Mouse (Mus musculus) CH12.LX (cell line): ENCODE data around the gene Ccr1l1. TPM values are rescaled to one million over a fixed set of nuclear protein-coding genes. Genes with fewer than 3 reads are reported as not detected.
A peak's percentile ranks its signal among the peaks of the same experiment; 100 is the strongest.

ENCODE experiments used
- DNase-seq: peaks from one replicate; pipeline ENCODE4 v3.0.0-alpha.2; 2013; ENCODE audit errors: extremely low read depth
- H3K27ac ChIP-seq: 2 replicates; pipeline ENCODE4 v1.5.1; 2012; ENCODE audit warnings: low read depth, mild to moderate bottlenecking, control low read depth, moderate library complexity; ENCODE audit not compliant: insufficient read depth
- H3K27me3 ChIP-seq: replicated peaks from 2 replicates; pipeline ENCODE3; 2012; ENCODE audit warnings: inconsistent platforms
- H3K36me3 ChIP-seq, 2 experiments: replicated peaks in 1 of 2; 2 replicates each; pipeline versions ENCODE3 to v1.6.1; 2012; ENCODE audit warnings: inconsistent platforms in 1 of 2, low read length in 1 of 2, mild to moderate bottlenecking in 1 of 2, mixed read lengths in 1 of 2, moderate library complexity in 1 of 2; ENCODE audit not compliant: control insufficient read depth in 1 of 2, insufficient read depth in 1 of 2
- H3K4me1 ChIP-seq, 2 experiments: 2 replicates each; pipeline ENCODE4 v1.6.1; 2012; ENCODE audit warnings: inconsistent platforms in 1 of 2, moderate library complexity in 1 of 2; ENCODE audit not compliant: insufficient read depth in 2 of 2, control insufficient read depth in 1 of 2
- H3K4me2 ChIP-seq: 2 replicates; pipeline ENCODE4 v1.6.1; 2012; ENCODE audit warnings: low read depth, mild to moderate bottlenecking, control low read depth; ENCODE audit not compliant: poor library complexity, insufficient read depth, severe bottlenecking
- H3K4me3 ChIP-seq, 3 experiments: fragments of 150-350 bp in 1 of 3; sonication (generic) in 1 of 3; replicated peaks in 1 of 3; 2 replicates each; pipeline versions ENCODE3 to v1.5.1; 2011 to 2012; ENCODE audit warnings: low read depth in 2 of 3, low read length in 2 of 3, mild to moderate bottlenecking in 2 of 3, moderate library complexity in 2 of 3, control low read depth in 1 of 3, improper control_type of control experiment in 1 of 3, inconsistent platforms in 1 of 3, mixed read lengths in 1 of 3; ENCODE audit not compliant: poor library complexity in 1 of 3
- H3K79me2 ChIP-seq: replicated peaks from 2 replicates; pipeline ENCODE4 v1.6.1; 2012; ENCODE audit warnings: mild to moderate bottlenecking, moderate library complexity; ENCODE audit not compliant: control insufficient read depth, poor library complexity, insufficient read depth, severe bottlenecking; ENCODE audit errors: extremely low read depth
- H3K9ac ChIP-seq: 2 replicates; pipeline ENCODE4 v1.6.1; 2012; ENCODE audit warnings: low read depth, mild to moderate bottlenecking, control low read depth, moderate library complexity; ENCODE audit not compliant: insufficient read depth
- H3K9me3 ChIP-seq: replicated peaks from 2 replicates; pipeline ENCODE3; 2012; ENCODE audit warnings: low read length, inconsistent platforms, mixed read lengths
- BHLHE40 ChIP-seq: IDR thresholded peaks from 2 replicates; pipeline ENCODE4 v1.6.1; 2011; ENCODE audit warnings: mild to moderate bottlenecking, low read depth, low read length, improper control_type of control experiment
- CHD1 ChIP-seq: IDR thresholded peaks from 2 replicates; pipeline ENCODE4 v1.6.1; 2012; ENCODE audit warnings: low read depth, low read length, improper control_type of control experiment, inconsistent platforms
- CHD2 ChIP-seq: IDR thresholded peaks from 2 replicates; pipeline ENCODE4 v1.6.1; 2011; ENCODE audit warnings: low read length, improper control_type of control experiment
- CTCF ChIP-seq, 2 experiments: IDR thresholded peaks in 1 of 2; conservative IDR thresholded peaks in 1 of 2; 2 replicates each; pipeline ENCODE4 v1.5.1; 2011 to 2012; ENCODE audit warnings: low read depth in 2 of 2, low read length in 2 of 2, improper control_type of control experiment in 1 of 2, inconsistent platforms in 1 of 2, mild to moderate bottlenecking in 1 of 2, moderate library complexity in 1 of 2
- E2F4 ChIP-seq: IDR thresholded peaks from 2 replicates; pipeline ENCODE4 v1.6.1; 2011; ENCODE audit warnings: low read depth, low read length, improper control_type of control experiment; ENCODE audit not compliant: insufficient replicate concordance
- ELF1 ChIP-seq: IDR thresholded peaks from 2 replicates; pipeline ENCODE4 v1.6.1; 2014; ENCODE audit warnings: low read depth, mild to moderate bottlenecking, inconsistent platforms, low read length, improper control_type of control experiment
- EP300 ChIP-seq: IDR thresholded peaks from 2 replicates; pipeline ENCODE4 v1.6.1; 2011; ENCODE audit warnings: low read length, improper control_type of control experiment
- ETS1 ChIP-seq: conservative IDR thresholded peaks from 2 replicates; pipeline ENCODE4 v1.6.1; 2012; ENCODE audit warnings: low read depth, mild to moderate bottlenecking, inconsistent platforms, low read length, improper control_type of control experiment, moderate library complexity
- GABPA ChIP-seq: IDR thresholded peaks from 2 replicates; pipeline ENCODE4 v1.6.1; 2012; ENCODE audit warnings: low read depth, low read length, improper control_type of control experiment, inconsistent platforms; ENCODE audit not compliant: insufficient replicate concordance
- HCFC1 ChIP-seq: IDR thresholded peaks from 2 replicates; pipeline ENCODE4 v1.6.1; 2012; ENCODE audit warnings: low read depth, mild to moderate bottlenecking, inconsistent platforms, low read length, improper control_type of control experiment
- IRF4 ChIP-seq: IDR thresholded peaks from 2 replicates; pipeline ENCODE4 v1.6.1; 2014; ENCODE audit warnings: low read depth, mild to moderate bottlenecking, inconsistent platforms, low read length, improper control_type of control experiment
- JUN ChIP-seq: IDR thresholded peaks from 2 replicates; pipeline ENCODE4 v1.6.1; 2011; ENCODE audit warnings: low read depth, mild to moderate bottlenecking, low read length, improper control_type of control experiment, moderate library complexity; ENCODE audit not compliant: insufficient read depth
- JUND ChIP-seq: conservative IDR thresholded peaks from 2 replicates; pipeline ENCODE4 v1.6.1; 2011; ENCODE audit warnings: low read depth, low read length, improper control_type of control experiment
- KAT2A ChIP-seq: IDR thresholded peaks from 2 replicates; pipeline ENCODE4 v1.6.1; 2012; ENCODE audit warnings: low read length, improper control_type of control experiment, inconsistent platforms; ENCODE audit not compliant: insufficient replicate concordance
- MAFK ChIP-seq: IDR thresholded peaks from 2 replicates; pipeline ENCODE4 v1.6.1; 2011; ENCODE audit warnings: low read length, improper control_type of control experiment; ENCODE audit not compliant: insufficient replicate concordance
- MAX ChIP-seq: IDR thresholded peaks from 2 replicates; pipeline ENCODE4 v1.6.1; 2011; ENCODE audit warnings: low read length, improper control_type of control experiment
- MAZ ChIP-seq: IDR thresholded peaks from 2 replicates; pipeline ENCODE4 v1.6.1; 2012; ENCODE audit warnings: low read depth, mild to moderate bottlenecking, inconsistent platforms, low read length, improper control_type of control experiment, moderate library complexity
- MEF2A ChIP-seq: IDR thresholded peaks from 2 replicates; pipeline ENCODE4 v1.6.1; 2014; ENCODE audit warnings: low read depth, mild to moderate bottlenecking, inconsistent platforms, low read length, improper control_type of control experiment, borderline replicate concordance
- MXI1 ChIP-seq: IDR thresholded peaks from 2 replicates; pipeline ENCODE4 v1.6.1; 2011; ENCODE audit warnings: mild to moderate bottlenecking, low read depth, low read length, improper control_type of control experiment
- MYC ChIP-seq: IDR thresholded peaks from 2 replicates; pipeline ENCODE4 v1.6.1; 2011; ENCODE audit warnings: low read depth, mild to moderate bottlenecking, improper control_type of control experiment, low read length
- NELFE ChIP-seq: IDR thresholded peaks from 2 replicates; pipeline ENCODE4 v1.6.1; 2011; ENCODE audit warnings: low read depth, low read length, improper control_type of control experiment
- NRF1 ChIP-seq: IDR thresholded peaks from 2 replicates; pipeline ENCODE4 v1.6.1; 2014; ENCODE audit warnings: low read depth, mild to moderate bottlenecking, inconsistent platforms, low read length, improper control_type of control experiment, moderate library complexity
- PAX5 ChIP-seq: IDR thresholded peaks from 2 replicates; pipeline ENCODE4 v1.6.1; 2012; ENCODE audit warnings: low read length, inconsistent platforms, mixed read lengths
- POLR2A ChIP-seq: IDR thresholded peaks from 2 replicates; pipeline ENCODE4 v1.6.1; 2011; ENCODE audit warnings: low read depth, mild to moderate bottlenecking, improper control_type of control experiment, low read length
- POLR2AphosphoS2 ChIP-seq: IDR thresholded peaks from 2 replicates; pipeline ENCODE4 v1.6.1; 2011; ENCODE audit warnings: low read depth, low read length, improper control_type of control experiment
- RAD21 ChIP-seq: IDR thresholded peaks from 2 replicates; pipeline ENCODE4 v1.6.1; 2011; ENCODE audit warnings: low read depth, mild to moderate bottlenecking, low read length, improper control_type of control experiment, moderate library complexity
- RCOR1 ChIP-seq: conservative IDR thresholded peaks from 2 replicates; pipeline ENCODE4 v1.6.1; 2012; ENCODE audit warnings: low read depth, mild to moderate bottlenecking, inconsistent platforms, low read length, improper control_type of control experiment
- SIN3A ChIP-seq: IDR thresholded peaks from 2 replicates; pipeline ENCODE4 v1.6.1; 2012; ENCODE audit warnings: low read length, improper control_type of control experiment, inconsistent platforms
- SMC3 ChIP-seq: IDR thresholded peaks from 2 replicates; pipeline ENCODE4 v1.6.1; 2011; ENCODE audit warnings: low read depth, low read length, improper control_type of control experiment
- TBP ChIP-seq: conservative IDR thresholded peaks from 2 replicates; pipeline ENCODE4 v1.6.1; 2011; ENCODE audit warnings: low read depth, low read length, improper control_type of control experiment
- TCF12 ChIP-seq: IDR thresholded peaks from 2 replicates; pipeline ENCODE4 v1.6.1; 2014; ENCODE audit warnings: low read depth, mild to moderate bottlenecking, inconsistent platforms, low read length, improper control_type of control experiment
- UBTF ChIP-seq: IDR thresholded peaks from 2 replicates; pipeline ENCODE4 v1.6.1; 2012; ENCODE audit warnings: low read depth, mild to moderate bottlenecking, inconsistent platforms, low read length, improper control_type of control experiment, moderate library complexity
- USF1 ChIP-seq: IDR thresholded peaks from 2 replicates; pipeline ENCODE4 v1.6.1; 2014; ENCODE audit warnings: low read depth, mild to moderate bottlenecking, inconsistent platforms, low read length, improper control_type of control experiment
- USF2 ChIP-seq: conservative IDR thresholded peaks from 2 replicates; pipeline ENCODE4 v1.6.1; 2011; ENCODE audit warnings: low read depth, low read length, improper control_type of control experiment
- ZC3H11A ChIP-seq: IDR thresholded peaks from 2 replicates; pipeline ENCODE4 v1.6.1; 2012; ENCODE audit warnings: low read depth, mild to moderate bottlenecking, inconsistent platforms, low read length, improper control_type of control experiment
- ZKSCAN1 ChIP-seq: IDR thresholded peaks from 2 replicates; pipeline ENCODE4 v1.6.1; 2012; ENCODE audit warnings: low read depth, inconsistent platforms, low read length, improper control_type of control experiment, borderline replicate concordance
- ZMIZ1 ChIP-seq: IDR thresholded peaks from 2 replicates; pipeline ENCODE4 v1.6.1; 2012; ENCODE audit warnings: low read depth, mild to moderate bottlenecking, inconsistent platforms, low read length, improper control_type of control experiment
- ZNF384 ChIP-seq: IDR thresholded peaks from 2 replicates; pipeline ENCODE4 v1.6.1; 2012; ENCODE audit warnings: low read depth, low read length, improper control_type of control experiment, inconsistent platforms
- dilution Hi-C: fragments of 300-500 bp; cut with MboI; formaldehyde crosslinking; loops from 2 replicates; pipeline ENCODE4 v1.14.3; 2020; ENCODE audit warnings: low sequenced_read_pairs; ENCODE audit not compliant: extremely low pct_unique_long_range_greater_than_20kb, extremely low pct_ligation_motif_present
- in situ Hi-C: fragments of 300-500 bp; cut with MboI; formaldehyde crosslinking; loops from 3 replicates; pipeline ENCODE4 v1.14.3; 2019; ENCODE audit warnings: low sequenced_read_pairs, low pct_ligation_motif_present, low pct_unique_long_range_greater_than_20kb, mixed read lengths
- polyA plus RNA-seq: library from polyadenylated mRNA; unstranded; fragments of >175 nt; gene quantifications from 2 replicates; pipeline ENCODE4 v1.2.1, GENCODE M21; 2012; ENCODE audit warnings: low read depth; ENCODE audit not compliant: insufficient read length
- total RNA-seq, 2 experiments: library from RNA; depleted of rRNA; stranded (reverse); fragments of 300-350 nt in 1 of 2; fragments of >200 nt in 1 of 2; gene quantifications; 2 replicates each; pipeline ENCODE4 v1.2.3; 2012 to 2014

Ccr1l1 gene
- total and polyA plus RNA-seq, 3 experiments, result 0.08 TPM; not detected in 2

GRCm38 (mm10) chr9:123928118-123928758 lies 50.0 kb downstream of the Ccr1l1 start:
- H3K9ac ChIP-seq, result peak overlapping the region; percentile 87
- peak overlapping the region; percentile 84 for H3K4me2 ChIP-seq
- dilution Hi-C loops, result no loop called here
- peaks cover 30 to 52% of the 10 kb centered on the region in 2 experiments for H3K4me1 ChIP-seq
- peak overlapping the region; percentile 12 to 51 (median 46) for H3K4me3 ChIP-seq
- DNase-seq, result peak; percentile 92
- H3K9me3 ChIP-seq, result no peaks in the 10 kb centered on the region
- no peaks in the 10 kb centered on the region for H3K36me3 ChIP-seq
- no peaks in the 10 kb centered on the region for H3K79me2 ChIP-seq
- H3K27ac ChIP-seq, result peak overlapping the region; percentile 99
- TF ChIP-seq RCOR1, result no peak; the same call in 1 of the 2 replicates
- TF ChIP-seq JUND, result peak; percentile 40; the same call in 1 of the 2 replicates
- TF ChIP-seq KAT2A, result no peak
- TF ChIP-seq POLR2A, result no peak; the same call in 1 of the 2 replicates
- TF ChIP-seq NELFE, result no peak
- peak; percentile 78; the same call in 1 of the 2 replicates for TF ChIP-seq TCF12
- peak; percentile 64 for TF ChIP-seq IRF4
- TF ChIP-seq CHD1, result no peak; the same call in 1 of the 2 replicates
- TF ChIP-seq MEF2A, result peak; percentile 8; the same call in 1 of the 2 replicates
- TF ChIP-seq MXI1, result peak; percentile 58; the same call in 1 of the 2 replicates
- TF ChIP-seq SMC3, result no peak
- TF ChIP-seq USF2, result no peak
- no peak; the same call in 1 of the 2 replicates for TF ChIP-seq RAD21
- peak; percentile 90 for TF ChIP-seq ETS1
- peak; percentile 14; the same call in 1 of the 2 replicates for TF ChIP-seq JUN
- TF ChIP-seq USF1, result no peak
- TF ChIP-seq PAX5, result no peak
- peak; percentile 78 for TF ChIP-seq ELF1
- peak; percentile 46; the same call in 1 of the 2 replicates for TF ChIP-seq MAX
- TF ChIP-seq POLR2AphosphoS2, result no peak; the same call in 1 of the 2 replicates
- no peak for TF ChIP-seq GABPA
- 0 out of 2 replicates have a peak, but pooled peaks have one; percentile 38 for TF ChIP-seq MAFK
- TF ChIP-seq E2F4, result no peak
- TF ChIP-seq ZC3H11A, result no peak
- no peak; the same call in 1 of the 2 replicates for TF ChIP-seq MYC
- 0 out of 2 replicates have a peak, but pooled peaks have one; percentile 60 for TF ChIP-seq CHD2
- peak; percentile 98 for TF ChIP-seq BHLHE40
- 0 out of 2 replicates have a peak, but pooled peaks have one; percentile 18 for TF ChIP-seq ZMIZ1
- TF ChIP-seq CTCF (conservative IDR thresholded peaks at IDR 0.05 in 1 of 2, IDR thresholded peaks at IDR 0.05 in 1 of 2; ENCODE audit: low read depth in 2 of 2, low read length in 2 of 2), result no peak
- no peak for TF ChIP-seq ZNF384
- TF ChIP-seq MAZ, result peak; percentile 8; the same call in 1 of the 2 replicates
- no peak for TF ChIP-seq NRF1
- peak; percentile 7; the same call in 1 of the 2 replicates for TF ChIP-seq TBP
- TF ChIP-seq ZKSCAN1, result no peak
- peak; percentile 77 for TF ChIP-seq EP300
- TF ChIP-seq UBTF, result no peak
- TF ChIP-seq SIN3A, result peak; percentile 69
- no peak for TF ChIP-seq HCFC1
- TF ChIP-seq, all 38 proteins: peak for 17
- in situ Hi-C loops, result no loop called here
- no peaks in the 10 kb centered on the region for H3K27me3 ChIP-seq
